8 mouse cellular contexts compared by ENCODE assay signal in the genomic region with DNA sequence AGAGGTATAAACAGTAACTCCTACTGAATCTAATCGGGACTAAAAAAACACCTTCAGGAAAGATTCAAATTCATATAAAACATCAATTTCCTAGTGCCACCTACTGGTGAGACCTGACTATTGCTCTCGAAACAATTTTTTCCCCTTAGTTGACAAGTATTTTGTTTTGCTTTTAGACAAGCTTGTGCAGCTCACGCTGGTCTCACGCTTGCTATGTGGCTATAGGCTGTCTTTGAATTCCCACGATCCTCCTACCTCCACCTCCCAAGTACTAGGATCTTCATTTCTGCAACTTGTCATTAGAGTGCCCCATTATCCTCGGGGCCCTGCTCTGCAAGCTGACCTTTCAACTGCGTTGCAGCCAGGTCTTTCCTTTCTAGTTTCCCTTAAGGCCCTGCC. TPM values are rescaled to one million over a fixed set of nuclear protein-coding genes. Genes with fewer than 3 reads are reported as not detected.
DNase-seq lines count a peak whose midpoint lies in the region; ATAC-seq and TF ChIP-seq lines count a peak whose summit lies in the region.

No protein-coding gene starts in this region.

- no peak; the same call in 1 of the 2 replicates for ATAC-seq in stomach, embryonic 14.5 days (ENCODE audit: insufficient number of reproducible peaks, insufficient read depth, low FRiP score, low read depth)

- H3K4me3 ChIP-seq in layer of hippocampus, adult 2 months: peak overlapping the region; percentile 93
- H3K4me3 ChIP-seq in stomach, embryonic 14.5 days (ENCODE audit: low read depth, low read length): peak overlapping the region; percentile 78

- TF ChIP-seq CTCF in layer of hippocampus, adult 2 months (conservative IDR thresholded peaks at IDR 0.05): peak; percentile 96

- peak overlapping the region; percentile 51 for H3K4me2 ChIP-seq in stomach, embryonic 14.5 days (replicated peaks; ENCODE audit: low read depth, low read length)

- H3K4me1 ChIP-seq in stomach, embryonic 14.5 days (ENCODE audit: control insufficient read depth, insufficient read depth, low read length): peaks cover 6% of the 10 kb centered on the region; the same call in 1 of the 2 replicates

- no peak overlapping the region for H3K9ac ChIP-seq in stomach, embryonic 14.5 days (replicated peaks; ENCODE audit: low read depth, low read length)

- H3K36me3 ChIP-seq in stomach, embryonic 14.5 days (ENCODE audit: control insufficient read depth, insufficient read depth, low read length): no peaks in the 10 kb centered on the region

- no peaks in the 10 kb centered on the region for H3K27me3 ChIP-seq in stomach, embryonic 14.5 days (ENCODE audit: control insufficient read depth, insufficient read depth, low read length)

- WGBS in stomach, embryonic 14.5 days: 0% methylated on average over 7 of the region's 7 CpGs

- intact Hi-C loops in gastrocnemius, postnatal 14 days (cut with DNase I; ENCODE audit: low total_unique reads): loop anchor here (5.0 kb wide), 1 partner anchor 120 kb away; a partner anchor contains a TSS

- peak; percentile 67 to 81 for DNase-seq in cerebellum, postnatal 10 days
- no peak for DNase-seq in cerebellum, adult 9-11 months
- peak; percentile 67 for DNase-seq in urinary bladder, postnatal 14 days (ENCODE audit: low spot score)
- no peak for DNase-seq in urinary bladder, postnatal 4 days (ENCODE audit: low spot score in 2 of 2)
- DNase-seq in gastrocnemius, postnatal 14 days: peak; percentile 14
- DNase-seq in layer of hippocampus, adult 2 months (ENCODE audit: low spot score in 2 of 2): peak; percentile 65 to 74
- DNase-seq in lung, postnatal 36 days: peak; percentile 89

- H3K27ac ChIP-seq in layer of hippocampus, adult 2 months: peak overlapping the region; percentile 85
- H3K27ac ChIP-seq in stomach, embryonic 14.5 days (ENCODE audit: low read length): peak overlapping the region; percentile 83; the same call in 1 of the 2 replicates

- no peaks in the 10 kb centered on the region for H3K9me3 ChIP-seq in stomach, embryonic 14.5 days (ENCODE audit: control insufficient read depth, low read depth, low read length)

RNA-seq across cellular contexts. Expression of a gene that starts 0.5 kb away (rescaled TPM):
- 10 to 100 TPM; 13.0 to 13.3 TPM for total RNA-seq in gastrocnemius, postnatal 14 days (2021)
- 10 to 100 TPM; 34.7 to 36.3 TPM for total RNA-seq in layer of hippocampus, adult 2 months (2021)
- 37.5 and 38.0 TPM in 2 replicates for polyA plus RNA-seq in stomach, embryonic 14.5 days (2014; fragmentation: Nextera tagmentation; extraction: Ambion mirVana)

RNA-seq across cellular contexts. Expression of a gene that starts 45.4 kb away (rescaled TPM):
- total RNA-seq in gastrocnemius, postnatal 14 days (2021): 10 to 100 TPM; 10.3 to 10.5 TPM
- 1 to 10 TPM in 1 of 2 experiments, under 1 TPM in 1; 0.61 to 1.0 TPM for total RNA-seq in layer of hippocampus, adult 2 months (2021)
- polyA plus RNA-seq in stomach, embryonic 14.5 days (2014; fragmentation: Nextera tagmentation; extraction: Ambion mirVana): 2.9 and 3.4 TPM in 2 replicates

Comparison
In these comparisons a context has a peak if more than half of its experiments do, and no peak if none do; other contexts are left out.
1. DNase-seq: peak in cerebellum, postnatal 10 days (2 of 2), urinary bladder, postnatal 14 days (single experiment), gastrocnemius, postnatal 14 days (single experiment), layer of hippocampus, adult 2 months (2 of 2) and lung, postnatal 36 days (single experiment); none in cerebellum, adult 9-11 months (single experiment) and urinary bladder, postnatal 4 days (0 of 2).
2. RNA of a gene that starts 45.4 kb away (total RNA-seq): 10.3 to 10.5 TPM in gastrocnemius, postnatal 14 days; 0.61 to 1.0 TPM in layer of hippocampus, adult 2 months; every median in the first group is over 4 times any median in the second.